Mouse (Mus musculus) thymus, adult 18-20 months (tissue): Measurements from ENCODE around the gene Npnt.

ENCODE experiments used
- DNase-seq, 2 experiments: peaks; one replicate each; pipeline ENCODE4 v3.0.0; 2022; ENCODE audit warnings: mixed read lengths in 2 of 2

Gene Npnt

DNA sequence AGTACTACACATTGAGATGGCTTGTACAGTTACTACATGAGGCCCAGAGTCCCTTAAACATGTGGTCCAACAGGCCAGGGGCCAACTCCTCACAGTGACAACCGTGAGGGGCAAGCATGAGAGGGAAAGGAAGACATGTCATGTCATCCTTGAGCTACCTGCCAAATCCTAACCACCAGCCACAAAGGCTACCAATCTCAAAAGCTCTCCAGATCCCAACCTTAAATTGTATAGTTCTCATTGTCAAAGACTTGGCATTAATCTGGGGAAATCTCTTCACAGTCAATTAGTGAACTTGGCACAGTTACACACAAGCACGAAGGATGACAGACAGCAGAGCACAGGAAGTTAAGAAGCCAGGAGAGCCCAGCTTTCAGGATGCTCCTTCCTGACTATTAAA is 15.4 kb downstream of the Npnt start:
- no peak for DNase-seq

GRCm38 (mm10) chr3:132931526-132931925 is 18.6 kb downstream of the Npnt start:
- no peak for DNase-seq

DNA sequence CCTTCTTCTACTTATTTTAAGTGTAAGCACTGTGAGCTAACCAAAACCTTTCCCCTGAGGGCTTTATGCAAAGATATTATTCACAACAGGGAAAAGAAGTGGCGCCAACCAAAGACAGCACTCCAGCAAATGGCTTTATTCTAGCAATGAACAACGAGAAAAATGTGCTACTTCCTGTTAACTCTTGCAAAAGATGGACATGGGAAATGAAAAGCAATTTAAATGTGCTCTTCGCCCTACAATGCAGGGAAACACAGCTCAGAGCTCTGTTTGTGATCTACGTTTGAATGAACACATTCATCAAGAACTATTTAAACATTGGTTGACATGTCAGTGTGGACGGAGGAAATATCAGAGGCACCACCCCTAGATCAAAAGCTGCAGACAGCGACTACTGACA is 20.2 kb downstream of the Npnt start:
- DNase-seq = no peak

GRCm38 (mm10) chr3:132928186-132928585 is 21.9 kb downstream of the Npnt start:
- no peak for DNase-seq

DNA sequence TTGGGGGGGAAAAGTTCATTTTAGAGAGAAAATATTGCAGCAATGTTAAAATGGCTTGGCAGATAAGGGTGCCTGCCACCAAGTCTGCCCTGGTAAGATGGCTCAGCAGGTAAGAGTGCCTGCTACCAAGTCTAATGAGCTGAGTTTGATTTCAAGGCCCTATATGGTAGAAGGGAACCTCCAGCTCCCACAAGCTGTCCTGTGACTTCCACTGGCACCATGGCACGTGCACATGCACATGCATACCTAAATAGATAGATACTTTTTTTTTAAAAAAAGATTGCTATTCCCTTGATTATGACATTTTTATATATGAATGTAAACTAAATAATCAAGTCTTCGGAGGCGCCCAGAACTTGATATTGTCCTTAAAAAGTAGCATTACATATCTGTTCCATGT is 30.3 kb downstream of the Npnt start:
- no peak for DNase-seq

DNA sequence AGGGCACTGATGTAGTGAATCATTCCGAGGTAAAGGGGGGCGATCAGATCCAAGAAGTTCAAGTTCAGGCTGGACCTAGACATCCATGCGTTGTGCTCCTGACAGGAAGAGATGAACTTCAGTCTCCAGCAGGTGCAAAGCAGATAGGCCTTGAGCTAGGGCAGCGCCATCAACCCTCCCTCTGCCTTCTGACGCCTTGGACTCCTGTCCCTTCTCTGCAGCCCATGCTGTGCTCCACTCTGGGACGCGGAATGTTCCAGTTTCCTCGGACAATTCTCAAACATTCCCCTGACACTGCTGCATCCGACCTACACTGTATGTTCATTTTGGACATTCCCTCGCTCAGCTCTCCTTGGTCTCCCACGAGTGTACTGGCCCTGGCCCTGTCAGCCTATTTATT is 30.9 kb downstream of the Npnt start:
- DNase-seq = no peak

GRCm38 (mm10) chr3:132917356-132918090 is 32.6 kb downstream of the Npnt start:
- no peak for DNase-seq

- DNase-seq = no peak
Measured at GRCm38 (mm10) chr3:132915661-132916060, 34.4 kb downstream of the Npnt start.

DNA sequence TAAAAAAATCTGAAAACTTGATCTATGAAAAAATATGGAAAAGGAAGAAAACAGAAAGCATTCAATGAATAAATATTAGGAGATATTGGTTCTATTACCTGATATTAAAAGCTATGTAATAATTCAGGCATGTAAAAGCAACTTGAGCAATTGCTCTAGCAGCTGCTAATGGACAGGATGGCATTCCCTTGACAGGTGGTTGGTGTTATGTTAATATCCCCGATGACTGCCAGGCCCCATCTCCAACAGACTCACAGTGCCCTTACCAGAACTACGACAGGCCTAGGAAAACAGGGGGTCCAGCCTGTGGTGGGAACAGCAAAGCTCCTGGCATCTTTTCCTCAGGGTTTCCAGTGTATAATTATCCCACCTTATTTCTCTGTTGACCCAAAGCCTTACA is 37.7 kb downstream of the Npnt start:
- no peak for DNase-seq

GRCm38 (mm10) chr3:132911716-132912115 is 38.4 kb downstream of the Npnt start:
- DNase-seq = no peak

GRCm38 (mm10) chr3:132910727-132911126 is 39.4 kb downstream of the Npnt start:
- DNase-seq = no peak

GRCm38 (mm10) chr3:132909736-132910135 is 40.4 kb downstream of the Npnt start:
- no peak for DNase-seq

DNA sequence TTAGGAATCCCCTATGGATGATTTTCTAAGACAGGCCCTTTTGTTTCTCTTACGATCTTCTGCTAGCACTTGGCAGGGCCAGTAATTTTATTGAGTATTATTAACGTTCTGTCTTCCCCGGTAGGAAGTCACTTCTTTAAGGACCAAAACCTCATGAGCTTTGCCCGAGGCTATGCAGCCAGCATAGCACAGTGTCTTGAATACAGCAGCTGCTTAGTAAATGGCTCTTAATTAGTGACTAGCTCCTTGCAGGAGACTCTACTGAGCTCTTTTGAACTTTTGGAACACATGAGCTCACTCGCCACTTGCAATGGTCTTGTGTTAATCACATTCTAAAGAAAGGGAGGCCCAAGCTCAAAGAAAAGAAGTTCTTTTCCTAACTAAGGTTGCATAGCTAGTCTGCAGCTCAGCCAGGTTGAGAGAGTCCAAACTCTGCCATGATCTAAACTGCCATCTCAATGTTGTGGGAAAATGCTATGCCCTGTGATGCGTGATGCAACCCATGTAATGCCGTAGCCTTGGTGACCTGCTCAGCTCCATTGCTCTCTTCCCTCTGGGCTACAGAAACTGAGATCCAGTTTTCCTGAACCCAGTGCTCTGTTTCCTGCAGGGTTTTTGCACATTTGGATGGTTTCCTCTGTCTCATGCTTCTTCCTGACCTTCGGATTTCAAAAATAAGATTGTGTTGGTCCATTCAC is 42.4 kb downstream of the Npnt start:
- DNase-seq = no peak

- DNase-seq = no peak
Measured at GRCm38 (mm10) chr3:132905224-132905930, 44.7 kb downstream of the Npnt start.

GRCm38 (mm10) chr3:132903386-132903785 is 46.7 kb downstream of the Npnt start:
- no peak for DNase-seq

DNA sequence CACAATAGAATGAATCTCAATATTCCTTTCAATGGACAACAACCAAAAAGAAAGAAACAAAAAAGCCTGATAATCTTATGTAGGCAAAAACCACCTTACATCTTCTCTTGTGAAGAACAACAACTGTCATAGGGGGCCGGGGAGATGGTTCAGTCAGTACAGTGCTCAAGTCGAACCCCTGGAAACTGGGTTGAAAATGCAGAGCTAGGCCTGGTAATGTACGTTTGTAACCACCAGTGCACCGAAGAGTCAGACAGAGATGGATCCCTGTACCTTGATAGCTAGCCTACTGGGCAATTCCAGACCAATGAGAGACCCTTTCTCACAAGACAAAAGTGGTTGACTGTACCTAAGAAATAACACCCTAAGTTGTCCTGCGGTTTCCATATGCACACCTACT is 47.2 kb downstream of the Npnt start:
- DNase-seq = no peak

DNA sequence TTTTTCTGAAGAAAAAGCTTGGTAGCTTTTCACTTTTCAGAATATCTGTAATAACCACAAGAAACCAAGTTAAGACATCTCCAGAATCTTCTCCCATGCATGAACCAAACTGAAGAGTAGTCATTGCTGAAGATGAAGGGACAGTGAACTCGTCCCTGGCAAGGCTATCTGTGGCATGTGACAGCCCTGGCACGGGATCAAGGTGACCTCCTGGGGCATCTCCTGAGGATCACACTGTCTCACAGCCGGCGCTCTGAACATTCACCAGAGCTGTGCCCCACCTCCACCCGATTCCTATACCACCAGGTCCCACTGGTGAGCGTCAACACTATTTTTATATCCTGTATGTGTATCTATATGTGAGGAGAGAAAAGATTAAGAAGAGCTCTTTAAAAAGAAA is 47.9 kb downstream of the Npnt start:
- no peak for DNase-seq

DNA sequence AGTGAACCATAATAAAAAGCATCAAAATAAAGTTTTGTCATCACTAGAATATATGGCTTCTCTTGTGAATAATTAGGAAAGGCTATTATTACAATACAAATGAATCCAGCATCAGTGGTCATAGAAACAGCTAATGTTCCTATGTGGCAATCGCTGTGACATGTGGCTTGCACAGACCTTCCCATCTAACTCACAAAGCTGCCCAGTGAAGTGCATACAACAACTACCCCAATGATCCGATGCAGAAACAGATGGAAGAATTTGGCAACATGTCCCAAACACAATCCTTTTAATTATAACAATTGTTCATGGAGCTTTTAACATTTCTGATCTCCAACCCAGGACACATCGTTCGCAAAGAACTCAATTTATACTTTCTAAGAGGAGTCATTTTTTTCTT is 52.2 kb downstream of the Npnt start:
- DNase-seq = no peak

DNA sequence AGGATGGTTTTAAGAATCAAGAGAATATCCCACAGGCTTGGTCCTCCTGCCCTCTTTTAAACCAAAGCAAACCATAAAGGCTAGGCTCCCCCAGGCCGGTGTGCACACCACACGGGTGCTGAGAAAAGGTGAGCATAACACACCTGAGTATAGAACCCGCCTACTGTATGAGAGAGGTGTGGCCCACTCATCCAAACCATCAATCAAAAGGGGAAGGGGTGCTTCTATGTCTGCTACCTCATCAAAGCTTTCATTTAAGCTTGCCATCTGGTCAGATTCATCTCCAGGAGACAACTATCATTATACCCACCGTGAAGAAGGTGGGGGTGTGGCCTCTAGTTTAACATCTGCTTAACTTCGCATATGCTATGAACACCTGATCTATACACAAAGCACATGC is 52.7 kb downstream of the Npnt start:
- no peak for DNase-seq

- no peak for DNase-seq
Measured at GRCm38 (mm10) chr3:132894086-132894485, 56.0 kb downstream of the Npnt start.

GRCm38 (mm10) chr3:132893676-132894075 is 56.4 kb downstream of the Npnt start:
- no peak for DNase-seq

GRCm38 (mm10) chr3:132893044-132893443 is 57.0 kb downstream of the Npnt start:
- DNase-seq = no peak

GRCm38 (mm10) chr3:132892481-132892880 is 57.6 kb downstream of the Npnt start:
- no peak for DNase-seq
